Mouse (Mus musculus) lung, embryonic 16.5 days (tissue): Measurements from ENCODE around the gene Arhgap24. TPM values are rescaled to one million over a fixed set of nuclear protein-coding genes. Genes with fewer than 3 reads are reported as not detected.
A peak's percentile ranks its signal among the peaks of the same experiment; 100 is the strongest.
"Not testable (repeated sequence)": the region's sequence is repeated elsewhere in the genome, so short reads cannot be mapped to it uniquely, and the experiment has no call there.

Experiments used
- ATAC-seq: fragments of 200-750 bp; cut with Nextera tagmentation; 2 replicates; pipeline ENCODE4 v1.8.0; 2017; ENCODE audit warnings: low read depth, mild to moderate bottlenecking, moderate library complexity
- H3K27ac ChIP-seq: fragments of 300-500 bp; sonication (generic); 2 replicates; pipeline ENCODE4 v1.5.1; 2014; ENCODE audit warnings: mild to moderate bottlenecking, control low read depth, low read length
- H3K27me3 ChIP-seq: fragments of 300-500 bp; sonication (generic); 2 replicates; pipeline ENCODE4 v1.6.1; 2014; ENCODE audit warnings: low read depth, low read length, mixed read lengths; ENCODE audit not compliant: control insufficient read depth, insufficient read depth
- H3K36me3 ChIP-seq: fragments of 300-500 bp; sonication (generic); 2 replicates; pipeline ENCODE4 v1.6.1; 2014; ENCODE audit warnings: low read length; ENCODE audit not compliant: control insufficient read depth, insufficient read depth
- H3K4me1 ChIP-seq: fragments of 300-500 bp; sonication (generic); replicated peaks from 2 replicates; pipeline ENCODE4 v1.6.1; 2014; ENCODE audit warnings: low read length, mixed read lengths; ENCODE audit not compliant: control insufficient read depth, insufficient read depth
- H3K4me2 ChIP-seq: fragments of 300-500 bp; sonication (generic); 2 replicates; pipeline ENCODE4 v1.6.1; 2014; ENCODE audit warnings: low read depth, low read length, control low read depth
- H3K4me3 ChIP-seq: fragments of 300-500 bp; sonication (generic); 2 replicates; pipeline ENCODE4 v1.5.1; 2014; ENCODE audit warnings: mild to moderate bottlenecking, low read length, control low read depth
- H3K9ac ChIP-seq: fragments of 300-500 bp; sonication (generic); 2 replicates; pipeline ENCODE4 v1.6.1; 2014; ENCODE audit warnings: low read length, control low read depth
- H3K9me3 ChIP-seq: fragments of 300-500 bp; sonication (generic); 2 replicates; pipeline ENCODE4 v1.6.1; 2016; ENCODE audit warnings: low read length; ENCODE audit not compliant: control insufficient read depth
- WGBS: fragments of 180-500 bp; shearing (Covaris S2); extraction: QIAGEN DNeasy Blood & Tissue Kit; methylation state at CpG from one replicate; pipeline ENCODE4 v1.1.7; 2014; 5-methylcytosine and 5-hydroxymethylcytosine counted together
- polyA plus RNA-seq: library from polyadenylated mRNA; unstranded; fragments of >200 nt; fragmentation: Nextera tagmentation; extraction: Ambion mirVana; gene quantifications from 2 replicates; pipeline ENCODE4 v1.2.1, GENCODE M21; 2015

The Arhgap24 gene
- polyA plus RNA-seq, 1 experiment from 2014 or later: 40.1 TPM

GRCm38 (mm10) chr5:102930161-102930560, 449.0 kb downstream of the Arhgap24 start:
- Histone ChIP-seq H3K27ac (no peak overlapping the region), H3K4me3 (no peak overlapping the region), H3K4me1 (no peaks in the 10 kb centered on the region), H3K4me2 (no peak overlapping the region), H3K27me3 (no peaks in the 10 kb centered on the region), H3K9ac (no peak overlapping the region), H3K36me3 (no peaks in the 10 kb centered on the region), H3K9me3 (no peaks in the 10 kb centered on the region)
- ATAC-seq: no peak
- WGBS: 61% methylated on average over 6 of the region's 6 CpGs

- ATAC-seq, H3K9ac ChIP-seq, H3K27ac ChIP-seq, H3K9me3 ChIP-seq, H3K4me2 ChIP-seq, H3K4me3 ChIP-seq, H3K27me3 ChIP-seq, H3K36me3 ChIP-seq, H3K4me1 ChIP-seq: not testable (repeated sequence)
- WGBS: 71% methylated on average over 17 of the region's 17 CpGs
Measured at GRCm38 (mm10) chr5:102943864-102944630, 462.9 kb downstream of the Arhgap24 start.

DNA sequence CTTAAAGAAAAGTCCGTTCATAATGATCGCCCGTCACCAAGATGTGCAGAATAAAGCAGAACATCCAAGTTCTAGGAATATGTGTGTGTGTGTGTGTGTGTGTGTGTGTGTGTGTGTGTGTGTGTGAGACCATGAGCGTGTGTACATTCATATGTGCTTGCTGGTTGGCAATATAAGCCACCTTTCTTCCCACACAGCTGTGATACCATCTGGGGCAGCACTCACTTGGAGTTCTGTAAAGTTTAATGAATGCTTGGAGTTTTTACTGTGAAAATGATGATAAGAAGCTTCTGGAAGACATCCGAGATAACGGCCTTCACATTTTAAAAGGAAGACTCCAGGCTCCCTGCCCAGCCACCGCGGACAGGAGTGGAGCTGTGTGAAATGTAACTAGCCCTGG, 465.4 kb downstream of the Arhgap24 start:
- Histone ChIP-seq H3K4me2 (peak overlapping the region; percentile 30; the same call in 1 of the 2 replicates), H3K4me1 (no peaks in the 10 kb centered on the region), H3K27ac (no peak overlapping the region), H3K9me3 (no peaks in the 10 kb centered on the region; the same call in 1 of the 2 replicates), H3K27me3 (no peaks in the 10 kb centered on the region), H3K4me3 (no peak overlapping the region), H3K9ac (no peak overlapping the region), H3K36me3 (no peaks in the 10 kb centered on the region)
- ATAC-seq: no peak
- WGBS: 63% methylated on average over 8 of the region's 8 CpGs

DNA sequence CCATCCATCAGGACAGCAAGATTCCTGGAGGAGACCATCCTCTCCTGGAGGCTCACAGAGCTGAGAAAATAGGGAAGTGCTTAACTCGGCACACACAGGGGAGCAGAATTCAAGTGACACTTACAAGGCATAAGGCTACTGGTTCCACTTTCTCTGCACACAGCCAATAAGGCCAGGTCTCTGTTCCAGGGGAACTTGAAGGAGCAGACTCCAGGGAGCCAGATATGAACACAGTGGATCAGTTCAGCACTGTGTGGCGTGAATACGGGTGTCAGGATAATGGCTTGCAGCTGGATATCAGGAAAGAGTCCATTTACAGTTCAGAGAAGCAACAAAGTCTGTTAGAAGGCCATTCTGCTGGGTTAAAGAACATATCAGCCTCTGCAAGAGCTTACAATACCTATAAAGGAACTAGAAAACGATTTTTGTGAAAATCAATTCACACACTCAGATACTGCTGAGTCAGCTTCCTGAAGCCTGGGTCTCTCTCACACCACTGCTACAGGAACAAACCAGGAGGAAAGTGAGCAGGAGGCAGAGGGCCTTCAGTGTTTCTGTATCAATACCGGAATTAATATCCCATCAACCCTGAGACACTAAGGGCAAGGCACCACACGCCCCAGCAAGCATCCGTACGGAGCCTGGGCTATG, 466.0 kb downstream of the Arhgap24 start:
- no peaks in the 10 kb centered on the region; the same call in 1 of the 2 replicates for H3K9me3 ChIP-seq
- H3K4me3 ChIP-seq: no peak overlapping the region
- peak; percentile 65 for ATAC-seq
- H3K4me2 ChIP-seq: peak overlapping the region; percentile 30; the same call in 1 of the 2 replicates
- no peaks in the 10 kb centered on the region for H3K36me3 ChIP-seq
- no peaks in the 10 kb centered on the region for H3K27me3 ChIP-seq
- H3K27ac ChIP-seq: no peak overlapping the region
- no peak overlapping the region for H3K9ac ChIP-seq
- 52% methylated on average over 8 of the region's 8 CpGs for WGBS
- H3K4me1 ChIP-seq: no peaks in the 10 kb centered on the region
